Mouse (Mus musculus) spleen, adult 10 weeks (tissue): ENCODE results near the gene Ccdc59. TPM values are rescaled to one million over a fixed set of nuclear protein-coding genes. Genes with fewer than 3 reads are reported as not detected.

Experiments used
- polyA plus RNA-seq: library from polyadenylated mRNA; stranded (reverse); fragments of 350-450 nt; fragmentation: Illumina TruSeq; extraction: RNeasy Lipid Tissue Mini Kit (QIAGEN cat#74804); gene quantifications from one replicate; pipeline ENCODE4 v1.2.3, GENCODE M21; 2015; ENCODE audit warnings: low replicate concordance; ENCODE audit not compliant: insufficient read depth

Gene Ccdc59
- 38.4 TPM for polyA plus RNA-seq

GRCm38 (mm10) chr10:105840928-105841888 is at the start of gene Ccdc59, which contains the start of gene Mettl25:
Gene Ccdc59, plus strand, starts transcription at chr10:105841067.
Gene Mettl25, minus strand, starts transcription at chr10:105841380.

Other genes with a start within 250 kb of the Ccdc59 start
- 8.8 TPM for gene Mettl25, start 313 bp downstream of the Ccdc59 start, polyA plus RNA-seq